Mouse (Mus musculus) forebrain, embryonic 11.5 days (tissue): ENCODE results near the gene Gm10354. TPM values are rescaled to one million over a fixed set of nuclear protein-coding genes. Genes with fewer than 3 reads are reported as not detected.
"Not testable (repeated sequence)": the region's sequence is repeated elsewhere in the genome, so short reads cannot be mapped to it uniquely, and the experiment has no call there.

Experiments
- ATAC-seq: fragments of 200-750 bp; cut with Nextera tagmentation; replicated peaks from 2 replicates; pipeline ENCODE4 v1.8.0; 2017; ENCODE audit warnings: moderate TSS enrichment; ENCODE audit not compliant: low FRiP score
- DNase-seq: peaks from one replicate; pipeline ENCODE4 v3.0.0-alpha.2; 2017; ENCODE audit warnings: low spot score
- H3K27ac ChIP-seq: fragments of 300-500 bp; sonication (generic); 2 replicates; pipeline ENCODE4 v1.5.1; 2014; ENCODE audit warnings: low read depth, low read length
- H3K27me3 ChIP-seq: fragments of 300-500 bp; sonication (generic); 2 replicates; pipeline ENCODE4 v1.6.1; 2014; ENCODE audit warnings: mild to moderate bottlenecking, low read length, mixed read lengths; ENCODE audit not compliant: control insufficient read depth, insufficient read depth
- H3K36me3 ChIP-seq: fragments of 300-500 bp; sonication (generic); 2 replicates; pipeline ENCODE4 v1.6.1; 2014; ENCODE audit warnings: mild to moderate bottlenecking, low read length, moderate library complexity, mixed read lengths; ENCODE audit not compliant: control insufficient read depth, insufficient read depth
- H3K4me1 ChIP-seq: fragments of 300-500 bp; sonication (generic); replicated peaks from 2 replicates; pipeline ENCODE4 v1.6.1; 2014; ENCODE audit warnings: low read length, mixed read lengths; ENCODE audit not compliant: control insufficient read depth, insufficient read depth
- H3K4me2 ChIP-seq: fragments of 300-500 bp; sonication (generic); 2 replicates; pipeline ENCODE4 v1.6.1; 2014; ENCODE audit warnings: low read depth, mild to moderate bottlenecking, low read length, moderate library complexity, mixed read lengths; ENCODE audit not compliant: severe bottlenecking
- H3K4me3 ChIP-seq: fragments of 300-500 bp; sonication (generic); 2 replicates; pipeline ENCODE4 v1.5.1; 2014; ENCODE audit warnings: low read depth, low read length
- H3K9ac ChIP-seq: fragments of 300-500 bp; sonication (generic); 2 replicates; pipeline ENCODE4 v1.6.1; 2014; ENCODE audit warnings: low read length
- H3K9me3 ChIP-seq: fragments of 300-500 bp; sonication (generic); 2 replicates; pipeline ENCODE4 v1.6.1; 2016; ENCODE audit warnings: low read length, mixed read lengths; ENCODE audit not compliant: control insufficient read depth
- WGBS: fragments of 180-500 bp; shearing (Covaris S2); extraction: QIAGEN DNeasy Blood & Tissue Kit; methylation state at CpG from one replicate; pipeline ENCODE4 v1.1.7; 2014; 5-methylcytosine and 5-hydroxymethylcytosine counted together
- polyA plus RNA-seq: library from polyadenylated mRNA; unstranded; fragments of >200 nt; fragmentation: Nextera tagmentation; extraction: Ambion mirVana; gene quantifications from 2 replicates; pipeline ENCODE4 v1.2.1, GENCODE M21; 2014

Gm10354 gene
- polyA plus RNA-seq = not detected in 2 replicates

DNA sequence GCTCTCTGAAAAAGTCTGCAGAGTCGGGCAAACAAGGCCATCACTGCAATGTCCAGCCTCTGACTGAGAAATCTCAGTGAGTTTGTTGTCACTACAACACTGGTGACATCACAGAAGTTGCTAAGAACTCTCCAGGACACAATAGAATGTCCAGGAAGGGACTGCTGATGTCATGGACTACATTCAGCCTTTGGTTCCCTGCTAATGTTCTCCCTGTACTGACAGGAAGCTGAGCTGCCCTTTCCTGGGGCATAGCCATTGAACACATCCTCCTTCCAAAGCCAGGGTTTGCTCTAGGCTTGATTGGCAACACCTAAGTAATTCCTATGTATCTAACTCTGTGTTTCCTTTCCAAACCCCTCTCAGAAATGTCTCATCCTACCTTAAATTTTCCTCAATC lies at the start of gene Gm10354:
Gm10354 (minus strand) TSS at position 101 of the 400 bp plus-strand sequence.
- DNase-seq, H3K4me3 ChIP-seq, H3K9ac ChIP-seq, H3K36me3 ChIP-seq, ATAC-seq, H3K27ac ChIP-seq, H3K4me1 ChIP-seq, H3K27me3 ChIP-seq, H3K4me2 ChIP-seq: not testable (repeated sequence)
- H3K9me3 ChIP-seq = peaks cover 12% of the 10 kb centered on the region
- no CpG with 5 or more reads among the region's 1 CpGs for WGBS

DNA sequence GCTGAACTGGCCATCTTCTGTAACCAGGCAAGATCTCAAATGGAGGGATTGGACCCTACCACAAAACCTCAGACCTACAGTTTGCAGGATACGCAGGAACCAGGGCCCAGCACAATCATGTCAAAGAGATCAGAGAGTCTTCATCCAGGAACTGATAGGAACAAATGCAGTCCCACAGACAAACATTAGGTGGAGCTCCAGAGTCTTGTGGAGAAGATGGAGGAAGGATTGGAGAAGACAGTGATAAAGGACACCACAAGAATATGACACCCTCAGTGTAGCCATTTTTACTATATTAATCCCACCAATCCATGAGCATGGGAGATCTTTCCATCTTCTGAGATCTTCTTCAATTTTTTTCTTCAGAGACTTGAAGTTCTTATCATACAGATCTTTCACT lies 45.6 kb upstream of the Gm10354 start:
- not testable (repeated sequence) for H3K9ac ChIP-seq

DNA sequence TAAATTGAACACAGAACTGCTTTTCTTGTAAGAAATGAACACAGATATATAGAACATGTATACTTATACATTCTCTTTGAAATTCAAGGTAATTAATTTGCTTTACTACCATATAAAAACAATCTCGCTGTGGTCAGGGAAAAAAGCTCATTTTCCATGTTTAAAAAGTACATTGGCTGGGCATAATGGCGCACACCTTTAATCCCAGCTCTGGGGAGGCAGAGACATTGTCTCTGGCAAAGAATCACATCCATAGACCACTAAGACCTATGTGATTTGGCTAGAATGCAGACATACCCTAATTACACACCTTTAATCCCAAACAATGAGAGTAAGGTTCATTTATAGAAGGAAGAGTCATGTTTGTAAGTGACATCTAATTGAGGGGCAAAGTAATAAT lies 41.3 kb upstream of the Gm10354 start:
- not testable (repeated sequence) for H3K4me3 ChIP-seq, H3K36me3 ChIP-seq, H3K9ac ChIP-seq, DNase-seq, H3K4me1 ChIP-seq, H3K27ac ChIP-seq, H3K27me3 ChIP-seq, H3K9me3 ChIP-seq, H3K4me2 ChIP-seq
- 0 out of 2 replicates have a peak, but pooled peaks have one; percentile 42 for ATAC-seq
- WGBS = 72% methylated on average over 2 of the region's 2 CpGs

More for the DNA sequence above, 45.6 kb upstream of the Gm10354 start:
- not testable (repeated sequence) for DNase-seq, ATAC-seq, H3K36me3 ChIP-seq, H3K4me1 ChIP-seq, H3K4me2 ChIP-seq, H3K27ac ChIP-seq, H3K27me3 ChIP-seq, H3K9me3 ChIP-seq, H3K4me3 ChIP-seq
- 86% methylated on average over 1 of the region's 1 CpGs for WGBS

DNA sequence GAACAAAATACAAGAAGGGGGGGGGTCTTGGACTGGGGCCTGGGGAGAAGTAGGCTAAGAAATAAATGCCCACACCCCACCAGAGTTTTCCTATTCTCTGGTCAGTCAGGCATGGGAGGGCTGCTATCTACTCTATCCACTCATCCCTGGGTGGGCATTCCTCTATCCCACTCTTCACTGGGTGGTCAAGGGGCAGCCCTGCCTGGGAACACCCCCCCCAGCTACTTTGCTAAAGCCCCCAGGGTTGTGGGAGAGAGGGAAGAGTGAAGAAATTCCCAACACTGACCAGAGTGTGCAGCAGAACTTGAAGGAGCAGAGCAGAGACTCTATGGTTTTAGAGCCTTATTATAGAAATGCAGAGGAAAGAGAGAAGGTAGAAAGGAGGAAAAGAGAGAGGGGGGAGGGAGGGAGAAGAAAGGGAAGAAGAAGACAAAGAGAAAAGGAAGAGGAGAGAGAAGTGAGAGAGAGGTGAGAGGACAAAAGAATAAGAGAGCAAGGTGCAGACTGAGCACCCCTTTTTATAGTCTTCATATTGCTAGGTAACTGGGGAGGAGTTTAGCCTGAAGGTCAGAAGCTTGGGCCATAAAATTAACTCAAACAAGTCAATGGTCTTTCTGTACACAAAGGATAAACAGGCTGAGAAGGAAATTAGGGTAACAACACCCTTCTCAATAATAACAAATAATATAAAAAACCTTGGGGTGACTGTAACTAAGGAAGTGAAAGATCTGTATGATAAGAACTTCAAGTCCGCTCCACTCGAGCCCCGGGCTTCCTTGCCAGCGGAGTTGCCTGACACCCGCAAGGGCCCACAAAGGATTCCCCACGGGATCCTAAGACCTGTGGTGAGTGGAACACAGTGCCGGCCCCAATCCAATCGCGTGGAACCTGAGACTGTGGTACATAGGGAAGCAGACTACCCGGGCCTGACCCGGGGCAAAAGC lies 32.2 kb upstream of the Gm10354 start:
- H3K9me3 ChIP-seq, H3K27me3 ChIP-seq, H3K4me1 ChIP-seq, H3K4me3 ChIP-seq, H3K27ac ChIP-seq, H3K9ac ChIP-seq, H3K4me2 ChIP-seq, H3K36me3 ChIP-seq: not testable (repeated sequence)
- 84% methylated on average over 11 of the region's 11 CpGs for WGBS
- peak; percentile 65 for ATAC-seq
- peak; percentile 54 for DNase-seq

DNA sequence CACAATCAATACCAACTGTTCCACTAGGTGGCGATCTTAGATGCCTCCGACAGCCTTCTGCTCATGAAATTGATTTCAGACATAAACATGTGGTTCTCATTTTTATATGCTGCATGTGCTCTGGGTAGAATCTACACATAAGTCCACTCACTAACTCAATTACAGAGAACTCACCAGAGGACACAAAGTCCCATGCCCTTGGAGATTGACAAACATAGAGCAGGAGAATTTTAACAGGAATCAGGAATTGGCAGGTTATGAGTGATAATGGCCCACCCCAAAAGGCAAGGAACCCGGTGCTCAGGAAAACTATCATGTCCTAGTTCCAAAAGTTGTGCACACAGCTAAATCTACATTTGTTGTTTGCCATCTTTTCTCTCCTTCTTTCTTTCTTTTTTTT lies 28.2 kb upstream of the Gm10354 start:
- H3K4me1 ChIP-seq, ATAC-seq, H3K4me3 ChIP-seq, H3K9ac ChIP-seq, H3K27ac ChIP-seq, H3K36me3 ChIP-seq, DNase-seq, H3K27me3 ChIP-seq, H3K4me2 ChIP-seq: not testable (repeated sequence)
- H3K9me3 ChIP-seq = peaks cover 13% of the 10 kb centered on the region
- 55% methylated on average over 3 of the region's 3 CpGs for WGBS

DNA sequence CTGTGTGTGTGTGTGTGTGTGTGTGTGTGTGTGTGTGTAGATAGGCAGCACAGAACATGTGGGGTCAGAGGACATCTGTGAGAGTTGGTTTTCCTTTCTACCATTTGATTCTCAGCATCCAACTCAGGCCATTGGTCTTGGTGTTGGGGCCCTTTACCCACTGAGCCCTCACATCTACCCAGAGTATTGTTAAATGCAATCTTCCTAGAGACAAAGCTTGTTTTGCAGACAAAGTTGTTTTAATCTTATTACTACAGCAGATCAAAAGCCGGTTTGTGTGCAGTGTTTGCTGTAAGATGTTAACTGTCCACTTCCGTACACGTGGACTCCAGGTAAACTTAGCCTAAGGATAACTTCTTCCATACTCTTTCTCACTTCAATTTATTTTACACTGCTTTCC lies 27.6 kb upstream of the Gm10354 start:
- not testable (repeated sequence) for H3K4me3 ChIP-seq, H3K36me3 ChIP-seq, ATAC-seq, DNase-seq, H3K4me2 ChIP-seq, H3K27me3 ChIP-seq, H3K27ac ChIP-seq, H3K4me1 ChIP-seq, H3K9ac ChIP-seq
- 66% methylated on average over 3 of the region's 3 CpGs for WGBS
- peaks cover 13% of the 10 kb centered on the region for H3K9me3 ChIP-seq

DNA sequence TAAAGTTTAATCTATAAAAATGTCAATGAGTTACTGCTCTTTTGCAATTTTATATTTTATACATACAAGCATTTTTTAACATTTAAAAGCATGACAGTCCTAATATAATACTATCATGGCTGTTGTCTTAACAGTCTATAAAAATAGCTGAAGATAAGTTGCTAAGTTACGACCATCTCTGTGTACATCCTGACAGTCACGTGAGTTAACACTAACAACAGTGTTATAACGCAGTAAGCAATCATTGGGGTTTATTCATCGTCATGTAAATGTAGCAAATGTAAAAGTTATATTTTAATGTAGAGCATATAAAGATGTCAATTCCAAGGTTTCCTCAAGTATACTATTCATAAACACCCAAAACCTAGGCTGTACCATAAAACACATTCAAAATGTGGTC lies 26.8 kb upstream of the Gm10354 start:
- not testable (repeated sequence) for H3K27ac ChIP-seq, H3K27me3 ChIP-seq, H3K9me3 ChIP-seq, DNase-seq, H3K9ac ChIP-seq, H3K4me2 ChIP-seq, H3K4me3 ChIP-seq, H3K4me1 ChIP-seq, H3K36me3 ChIP-seq
- WGBS = 66% methylated on average over 2 of the region's 4 CpGs
- ATAC-seq = peak; percentile 50

DNA sequence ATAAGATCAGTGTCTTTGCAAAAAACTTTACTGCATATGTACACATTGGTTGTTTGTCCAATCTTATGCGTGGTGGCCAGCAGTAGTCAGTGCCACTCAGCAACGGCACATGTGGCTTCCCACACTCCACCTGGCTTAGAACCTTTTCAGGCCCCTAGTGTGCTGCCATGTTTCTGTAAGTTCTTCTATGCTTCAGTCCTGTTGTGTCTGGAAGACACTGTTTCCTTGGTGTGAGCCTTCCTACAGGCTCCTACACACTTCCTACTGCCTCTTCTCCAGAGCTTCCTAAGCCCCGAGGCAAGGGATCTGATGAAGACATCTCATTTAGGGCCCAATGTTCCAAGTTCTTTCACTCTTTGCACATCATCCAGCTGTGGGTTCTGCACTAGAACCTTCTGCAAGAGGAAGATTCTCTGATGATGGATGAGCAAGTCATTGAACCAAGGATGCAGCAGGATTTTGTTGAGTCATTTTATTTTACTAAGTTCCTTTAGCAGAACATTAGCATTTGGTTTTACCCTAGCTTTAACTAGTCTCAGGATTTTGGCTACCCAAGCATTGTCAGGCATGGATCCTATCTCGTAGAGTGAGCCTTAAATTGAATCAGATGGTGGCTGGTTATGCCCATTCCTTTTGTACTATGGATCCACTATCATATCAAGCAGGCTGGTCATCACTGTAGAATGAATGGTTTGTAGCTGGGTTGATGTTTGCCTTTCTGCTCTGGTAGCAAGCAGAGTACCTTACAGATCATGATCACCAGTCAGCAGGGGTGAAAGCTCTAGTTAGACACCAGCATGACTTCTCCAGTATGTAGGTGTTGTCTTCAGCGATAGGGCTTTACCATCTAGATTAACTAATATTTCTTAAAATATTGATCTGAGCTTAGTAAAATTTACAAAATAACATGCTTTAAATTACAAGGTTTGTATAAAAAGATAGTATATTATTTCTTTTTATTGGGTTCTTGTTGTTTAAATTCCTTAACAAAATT lies 26.1 kb upstream of the Gm10354 start:
- DNase-seq, H3K4me2 ChIP-seq, H3K9me3 ChIP-seq, H3K36me3 ChIP-seq, H3K4me3 ChIP-seq, H3K27me3 ChIP-seq, H3K27ac ChIP-seq, H3K4me1 ChIP-seq, H3K9ac ChIP-seq: not testable (repeated sequence)
- 70% methylated on average over 5 of the region's 5 CpGs for WGBS
- peak; percentile 91 for ATAC-seq
